Mouse (Mus musculus): Measurements from ENCODE around the gene Vav3.

The Vav3 gene

DNA sequence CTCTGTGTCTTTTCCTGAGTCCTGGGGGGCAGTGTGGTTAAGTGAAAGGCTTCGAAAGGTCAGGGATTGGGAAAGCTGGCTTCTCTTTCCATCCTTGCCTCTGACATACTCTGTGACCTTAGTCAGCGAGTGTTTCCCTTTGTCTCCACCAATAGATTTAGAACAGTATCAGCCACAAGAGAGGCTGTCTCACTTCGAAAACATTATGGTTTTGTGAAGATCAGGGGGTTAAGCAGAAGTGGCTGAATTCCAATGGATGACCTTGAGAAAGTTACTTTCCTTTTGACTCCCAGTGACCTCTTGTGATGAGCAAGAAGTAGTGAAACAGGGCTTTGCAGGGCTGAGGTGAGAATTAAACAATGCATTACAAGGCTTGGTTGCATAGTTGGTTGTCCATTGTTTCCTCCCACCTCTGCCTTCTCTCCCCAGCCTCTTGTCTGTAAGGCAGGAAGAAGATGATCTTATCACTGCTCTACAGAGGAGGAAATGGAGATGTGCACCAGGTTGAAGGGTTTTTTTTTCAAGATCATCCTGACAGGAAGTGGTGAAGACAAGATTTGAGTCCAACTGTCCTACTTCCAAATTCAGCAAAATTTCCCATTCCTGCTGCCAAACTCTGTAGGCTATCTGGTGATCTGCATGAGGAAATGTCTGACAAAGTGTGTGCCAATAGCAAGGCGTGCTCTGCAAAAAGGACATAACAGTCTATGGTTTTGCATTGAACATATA, 11.7 kb downstream of the Vav3 start:
- DNase-seq (ENCODE audit: inconsistent age in 2 of 2, low spot score in 1 of 2), result peak; percentile 10 to 51

DNA sequence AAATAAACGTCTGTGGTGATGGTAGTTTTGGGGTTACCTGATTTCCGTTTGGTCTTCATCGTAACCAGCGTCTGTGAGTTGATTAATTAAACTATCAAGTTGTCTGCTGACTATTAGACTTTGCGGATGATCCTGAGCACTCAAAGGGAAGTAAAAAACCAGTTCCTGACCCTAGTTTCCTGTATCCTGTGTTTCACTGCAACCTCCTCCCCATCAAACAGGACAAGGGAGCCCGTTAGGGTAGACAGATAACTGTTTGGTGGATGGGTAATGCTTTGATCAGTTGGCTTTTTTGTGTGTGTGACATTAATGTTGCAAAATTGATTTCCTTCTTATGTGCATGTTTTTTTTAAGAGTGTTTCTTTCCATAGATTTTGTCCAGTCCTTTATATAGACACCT, 12.2 kb downstream of the Vav3 start:
- peak in 1 of 2 experiments; percentile 34 for DNase-seq (ENCODE audit: inconsistent age in 2 of 2, low spot score in 1 of 2)

DNA sequence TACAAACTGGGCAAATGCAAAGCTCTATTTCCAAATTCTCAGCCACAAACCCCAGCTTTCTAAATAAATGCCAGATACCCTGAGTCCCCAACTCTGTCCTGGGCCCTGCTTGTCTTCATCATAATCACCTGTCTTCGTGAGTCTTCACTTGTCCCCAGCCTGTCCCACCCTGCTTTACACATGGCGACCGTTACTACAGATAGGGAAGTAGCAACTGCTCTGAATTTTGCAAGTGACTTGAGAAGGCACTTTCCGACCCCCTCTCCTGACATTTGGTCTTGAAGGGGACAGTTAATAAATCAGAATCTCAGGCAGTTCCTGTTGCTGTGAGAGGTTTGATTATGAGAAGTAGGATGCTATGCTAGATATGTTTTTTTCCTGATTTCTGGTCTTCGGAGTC, 13.4 kb downstream of the Vav3 start:
- no peak for DNase-seq (ENCODE audit: inconsistent age in 2 of 2, low spot score in 1 of 2)

DNA sequence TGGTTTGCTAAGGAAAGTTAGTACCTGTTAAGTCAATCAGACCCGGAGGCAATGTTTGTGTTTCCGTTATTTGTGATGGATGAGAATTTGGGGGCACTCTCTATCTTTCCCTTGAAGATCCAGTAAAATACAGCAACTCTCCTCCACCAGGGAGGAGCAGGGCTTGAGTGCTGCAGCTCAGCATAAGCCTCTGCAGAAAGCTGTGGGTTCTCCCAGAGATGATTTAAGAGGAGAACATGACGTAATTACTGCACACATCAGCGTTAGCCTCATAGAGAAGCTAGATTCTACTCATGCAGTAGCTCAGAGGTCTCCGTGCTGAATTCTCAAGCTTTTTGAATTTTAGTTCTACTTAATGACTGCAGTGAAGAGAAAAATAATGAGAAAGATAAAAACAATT, 14.7 kb downstream of the Vav3 start:
- no peak for DNase-seq (ENCODE audit: inconsistent age in 2 of 2, low spot score in 1 of 2)

DNA sequence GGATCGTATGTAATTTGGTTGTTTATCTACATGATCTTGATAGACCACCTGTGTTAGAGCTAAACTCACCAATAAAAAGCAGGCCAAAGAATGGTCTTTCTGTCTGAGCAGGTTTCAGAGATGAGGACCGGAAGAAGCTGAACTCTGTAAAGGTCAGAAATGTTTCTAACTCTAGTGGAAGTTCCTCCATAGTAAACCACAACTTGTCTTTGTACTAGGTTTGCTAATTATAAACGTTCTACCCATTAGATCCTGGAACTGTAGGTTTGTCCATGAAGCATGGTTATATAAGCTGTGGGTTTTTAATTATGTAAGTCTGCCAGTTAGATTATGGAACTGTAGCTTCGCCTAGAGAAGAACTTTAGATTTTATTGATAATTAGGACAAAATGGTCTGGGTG, 20.3 kb downstream of the Vav3 start:
- no peak for DNase-seq (ENCODE audit: inconsistent age in 2 of 2, low spot score in 1 of 2)

DNA sequence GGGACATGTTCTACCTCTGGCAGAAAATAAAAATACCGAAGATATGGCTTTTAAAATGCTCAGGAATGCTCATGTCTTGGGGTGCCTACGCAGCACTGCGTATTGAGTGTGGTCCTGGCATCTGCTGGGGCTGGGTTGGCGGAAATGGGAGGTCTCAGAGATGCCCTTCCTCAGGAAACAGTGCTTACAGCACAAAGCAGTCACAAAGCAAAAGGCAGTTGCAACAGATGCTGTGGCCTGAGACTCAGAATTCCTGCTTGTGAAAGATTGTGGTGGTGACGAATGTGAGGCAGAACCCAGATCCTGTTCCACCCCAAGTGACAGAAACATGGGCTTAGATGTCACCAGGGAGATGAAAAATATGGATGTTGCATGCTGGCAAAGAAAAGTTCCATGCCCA, 21.4 kb downstream of the Vav3 start:
- peak; percentile 15 to 38 for DNase-seq (ENCODE audit: inconsistent age in 2 of 2, low spot score in 1 of 2)

DNA sequence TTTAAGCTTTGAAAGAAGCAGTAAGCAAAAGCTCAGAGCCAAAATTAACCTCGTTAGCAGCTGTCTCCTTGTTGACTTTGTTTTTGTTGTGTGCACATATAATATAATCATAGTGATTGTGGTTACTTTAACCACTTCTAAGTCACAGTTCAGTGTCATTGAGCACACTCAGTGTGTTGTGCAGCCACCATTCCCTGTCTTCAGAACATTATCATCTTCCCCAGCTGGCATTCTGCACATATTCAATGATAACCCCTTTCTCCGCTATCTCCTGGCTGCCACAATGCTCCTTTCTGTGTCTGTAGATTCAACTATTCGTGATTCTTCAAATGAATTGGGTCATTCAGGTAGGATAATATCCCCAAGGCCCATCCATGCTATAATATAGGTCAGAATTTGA, 21.9 kb downstream of the Vav3 start:
- no peak for DNase-seq (ENCODE audit: inconsistent age in 2 of 2, low spot score in 1 of 2)

DNA sequence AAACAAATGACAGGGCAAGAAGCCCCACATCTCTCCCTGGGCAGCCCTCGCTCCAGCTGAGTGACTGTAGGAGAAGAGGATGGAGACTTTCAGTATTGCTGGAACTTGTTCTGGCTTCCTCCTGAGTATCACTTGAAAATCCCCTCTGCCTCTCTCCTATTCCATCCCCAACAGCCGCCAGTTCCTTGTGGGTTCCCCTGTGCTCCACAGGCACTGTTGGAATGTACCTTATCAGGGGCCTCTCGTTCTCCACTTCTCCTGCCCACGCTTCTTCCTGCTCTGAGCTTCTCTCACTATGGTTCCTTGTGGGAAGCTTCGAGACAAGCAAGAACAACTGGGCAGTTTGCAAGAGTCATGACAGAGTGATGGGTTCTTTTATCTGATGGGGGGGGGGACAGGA, 23.1 kb downstream of the Vav3 start:
- DNase-seq (ENCODE audit: inconsistent age in 2 of 2, low spot score in 1 of 2), result no peak

DNA sequence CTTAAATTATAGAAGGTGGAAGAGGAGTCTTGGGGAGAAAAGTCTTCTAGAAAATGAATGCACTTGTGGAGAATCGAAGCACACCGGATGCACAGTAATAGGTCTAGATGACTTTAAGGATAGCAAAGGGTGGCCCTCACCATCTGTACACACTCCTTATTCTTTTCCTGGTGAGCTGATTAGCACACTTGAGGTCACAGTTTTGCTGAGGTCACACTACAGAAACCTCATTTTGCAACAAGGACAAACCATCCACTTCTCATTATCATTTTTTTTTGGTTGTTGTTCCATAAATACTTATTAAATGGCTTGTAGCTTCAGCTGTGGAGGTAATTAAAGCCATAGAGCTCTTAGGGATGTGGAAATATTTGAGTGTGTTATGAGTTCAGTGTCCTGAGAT, 25.4 kb downstream of the Vav3 start:
- no peak for DNase-seq (ENCODE audit: inconsistent age in 2 of 2, low spot score in 1 of 2)

DNA sequence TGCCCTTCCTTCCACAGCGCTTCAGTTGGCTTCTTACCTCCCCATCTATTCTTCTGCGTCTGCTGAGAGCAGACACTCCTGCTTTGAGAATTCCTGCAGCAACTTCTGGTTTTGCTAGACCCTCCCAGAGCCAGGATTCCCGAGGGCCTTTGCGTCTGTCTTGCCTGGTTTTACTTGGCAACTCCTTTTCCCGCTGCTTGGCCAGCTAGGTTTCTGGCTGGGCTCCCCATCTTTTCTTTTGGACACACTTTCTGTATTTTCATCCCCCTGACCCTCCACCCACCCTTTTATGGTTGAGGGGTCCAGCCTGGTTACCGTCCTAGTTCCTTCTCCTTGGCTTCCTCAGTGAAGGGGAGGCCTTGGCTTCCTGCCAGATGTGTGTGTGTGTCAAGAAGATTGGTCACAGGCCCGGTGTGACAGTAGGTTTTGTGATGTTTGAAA, 26.0 kb downstream of the Vav3 start:
- peak in 1 of 2 experiments; percentile 30 for DNase-seq (ENCODE audit: inconsistent age in 2 of 2, low spot score in 1 of 2)

DNA sequence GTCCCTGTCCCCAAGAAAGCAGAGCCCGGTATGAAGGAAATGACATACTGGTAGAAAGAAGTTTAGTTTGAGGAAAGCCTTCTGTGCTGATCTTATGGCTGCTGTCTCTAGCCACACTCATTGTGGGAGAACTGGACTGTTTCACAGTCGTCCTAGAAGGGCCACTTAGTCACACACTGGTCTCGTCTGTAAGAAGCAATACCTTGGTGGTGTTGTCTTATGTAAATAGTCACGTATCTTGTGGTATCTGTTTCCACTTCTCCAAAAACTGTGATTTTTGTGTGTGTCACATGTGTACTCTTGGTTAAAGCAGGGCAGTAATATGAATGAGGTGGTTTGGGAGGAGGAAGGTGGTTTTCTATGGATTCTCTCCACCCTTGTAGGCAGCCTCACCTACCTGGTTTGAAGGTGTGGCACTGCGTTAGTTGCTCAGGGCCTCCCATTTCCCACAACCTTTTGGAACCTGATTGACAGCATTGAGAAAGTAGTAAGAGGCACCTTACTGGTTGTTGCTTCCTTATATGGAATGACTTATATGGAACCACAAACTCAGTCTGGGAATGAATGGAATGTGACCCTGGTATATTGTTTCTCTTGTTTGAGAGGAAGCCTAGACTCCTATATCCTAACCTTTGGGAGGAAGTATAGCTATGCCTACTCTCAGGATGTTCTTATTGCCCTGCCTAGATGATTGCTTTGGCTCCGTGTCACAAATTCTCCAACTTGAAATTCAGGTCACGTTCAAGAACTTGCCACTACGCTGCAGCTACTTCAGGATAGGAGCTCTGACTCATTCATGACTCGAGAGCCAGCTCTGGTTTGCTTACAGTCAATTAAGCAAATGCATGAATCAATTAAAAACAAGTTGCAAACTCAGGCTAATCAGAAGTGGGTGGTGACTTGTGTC, 28.2 kb downstream of the Vav3 start:
- DNase-seq (ENCODE audit: inconsistent age in 2 of 2, low spot score in 1 of 2), result no peak

DNA sequence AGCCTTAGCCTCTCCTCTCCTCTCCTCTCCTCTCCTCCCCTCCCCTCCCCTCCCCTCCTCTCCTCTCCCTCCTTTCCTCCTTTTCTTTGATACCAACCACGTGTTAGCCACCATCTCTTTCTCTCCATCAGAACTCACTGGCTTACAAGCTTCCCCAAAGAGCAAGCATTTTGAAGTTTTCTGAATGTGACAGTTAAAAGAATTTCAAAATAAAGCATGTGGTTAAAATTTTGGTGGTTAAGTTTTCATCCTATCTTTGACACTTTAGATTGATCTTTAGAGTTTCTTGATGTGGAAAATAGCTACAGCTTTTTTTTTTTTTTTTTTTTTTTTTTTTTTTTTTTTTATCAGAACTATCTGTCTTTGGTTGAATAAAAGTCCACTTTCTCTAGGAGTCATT, 31.1 kb downstream of the Vav3 start:
- no peak for DNase-seq (ENCODE audit: inconsistent age in 2 of 2, low spot score in 1 of 2)

DNA sequence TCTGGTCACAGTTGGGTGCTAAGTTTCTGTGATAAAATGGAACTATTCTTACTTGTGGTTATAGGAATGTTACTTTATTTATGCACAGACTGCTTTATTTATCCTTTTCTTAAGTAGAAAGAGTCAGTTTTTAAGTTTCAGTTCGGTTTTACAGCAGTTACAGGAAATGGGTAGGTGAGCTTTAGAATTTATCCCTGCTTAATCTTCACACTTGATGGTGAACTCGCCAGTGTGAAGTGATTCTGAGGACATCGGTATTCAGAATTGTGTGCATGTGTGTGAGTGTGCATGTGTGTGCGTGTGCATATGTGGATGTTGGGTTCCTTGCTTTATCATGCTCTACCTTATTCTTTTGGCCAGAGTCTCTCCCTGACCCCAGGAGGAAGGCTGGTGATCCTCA, 32.2 kb downstream of the Vav3 start:
- DNase-seq (ENCODE audit: inconsistent age in 2 of 2, low spot score in 1 of 2), result no peak

DNA sequence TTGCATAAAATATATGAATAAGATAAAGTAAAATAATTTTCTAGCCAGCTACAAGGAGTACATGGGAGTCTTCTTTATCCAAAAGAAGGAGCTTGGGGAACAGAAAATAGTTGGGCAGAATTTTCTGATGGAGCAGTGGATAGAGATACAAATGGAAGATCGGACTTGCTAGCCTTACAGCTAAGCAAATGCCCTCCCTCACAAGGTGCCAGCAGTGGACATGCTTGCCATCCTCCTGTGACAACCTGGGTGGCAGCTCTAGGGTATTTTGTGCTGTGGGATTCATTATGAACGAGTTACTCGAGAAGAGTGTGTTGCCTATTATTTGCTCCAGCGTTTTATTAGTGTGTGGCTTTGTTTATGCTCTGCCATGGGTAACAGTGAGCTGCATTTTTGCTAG, 37.8 kb downstream of the Vav3 start:
- DNase-seq (ENCODE audit: inconsistent age in 2 of 2, low spot score in 1 of 2), result no peak

DNA sequence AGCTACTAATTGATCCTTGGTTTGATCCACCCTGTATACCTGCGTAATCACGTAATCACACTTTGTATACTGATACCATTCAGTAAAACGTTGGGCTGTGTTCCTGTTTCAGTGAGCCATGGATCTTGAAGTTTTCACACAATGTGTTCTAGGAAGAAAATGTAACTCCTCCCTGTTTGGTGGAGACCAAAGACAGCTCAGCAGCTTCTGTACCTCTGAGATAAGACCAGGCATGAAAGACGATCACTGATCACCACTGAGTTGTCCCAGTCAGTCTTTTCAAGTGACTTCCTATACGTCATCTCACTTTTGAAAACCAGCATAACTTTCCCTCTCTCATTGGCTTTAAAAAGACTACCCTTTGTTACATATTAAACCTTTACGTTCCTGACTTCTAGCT, 38.2 kb downstream of the Vav3 start:
- no peak for DNase-seq (ENCODE audit: inconsistent age in 2 of 2, low spot score in 1 of 2)

DNA sequence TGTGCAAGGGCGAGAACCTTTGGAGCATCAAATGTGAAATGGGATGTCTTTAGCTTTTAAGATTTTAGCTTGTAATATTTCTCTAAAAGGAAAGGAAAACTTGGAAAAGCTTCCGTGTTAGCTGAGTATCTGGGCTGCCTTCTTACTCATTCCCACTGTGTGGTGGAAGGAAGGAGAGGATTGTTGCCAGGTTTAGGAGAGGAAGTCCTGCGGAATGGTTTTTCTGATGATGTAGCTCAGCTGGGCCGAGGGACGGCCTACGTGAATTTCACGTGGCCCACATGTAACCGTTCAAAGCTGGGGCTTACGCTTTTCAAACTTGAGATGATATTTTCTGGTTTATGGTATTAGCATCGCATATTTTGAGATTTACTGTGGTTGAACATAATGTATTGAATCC, 48.3 kb downstream of the Vav3 start:
- DNase-seq (ENCODE audit: inconsistent age in 2 of 2, low spot score in 1 of 2), result no peak

DNA sequence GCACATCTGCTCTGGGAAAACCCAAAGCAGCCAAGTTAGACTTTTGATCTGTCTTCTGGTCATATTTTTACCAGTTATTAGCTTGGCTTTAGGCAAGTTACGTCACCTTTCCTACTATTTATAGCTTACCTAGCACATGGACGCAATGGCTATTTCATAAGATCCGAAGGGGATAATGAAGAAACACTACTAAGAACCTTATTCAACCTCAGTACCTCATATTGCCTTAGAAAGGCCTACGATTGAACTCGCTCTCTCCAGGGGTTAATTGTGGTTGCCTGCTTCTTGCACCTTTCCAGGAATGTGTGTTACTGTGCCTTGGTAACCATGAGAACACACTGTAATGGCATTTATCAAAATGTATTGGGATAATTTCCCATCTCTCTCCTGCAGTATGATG, 61.1 kb downstream of the Vav3 start:
- DNase-seq (ENCODE audit: inconsistent age in 2 of 2, low spot score in 1 of 2), result no peak

DNA sequence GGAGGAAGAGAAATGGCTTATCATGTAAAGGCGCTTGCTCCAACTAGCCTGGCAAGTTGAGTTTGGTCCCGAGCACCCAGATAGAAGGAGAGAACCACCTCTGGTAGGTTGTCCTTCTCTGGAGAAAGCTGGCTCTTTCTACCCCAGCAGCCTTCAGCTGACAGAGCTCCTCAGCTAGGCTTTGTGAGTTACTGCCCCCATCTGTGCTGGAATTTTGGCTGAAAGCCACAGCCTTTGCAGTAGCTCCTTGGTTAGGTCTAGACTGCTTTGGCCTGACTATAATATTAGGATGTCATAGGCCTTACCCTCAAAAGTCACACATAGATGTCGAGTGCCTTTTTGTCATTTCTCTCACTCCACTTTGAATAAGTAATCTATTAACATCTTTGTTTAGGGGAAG, 70.8 kb downstream of the Vav3 start:
- peak; percentile 20 to 56 for DNase-seq (ENCODE audit: inconsistent age in 2 of 2, low spot score in 1 of 2)

DNA sequence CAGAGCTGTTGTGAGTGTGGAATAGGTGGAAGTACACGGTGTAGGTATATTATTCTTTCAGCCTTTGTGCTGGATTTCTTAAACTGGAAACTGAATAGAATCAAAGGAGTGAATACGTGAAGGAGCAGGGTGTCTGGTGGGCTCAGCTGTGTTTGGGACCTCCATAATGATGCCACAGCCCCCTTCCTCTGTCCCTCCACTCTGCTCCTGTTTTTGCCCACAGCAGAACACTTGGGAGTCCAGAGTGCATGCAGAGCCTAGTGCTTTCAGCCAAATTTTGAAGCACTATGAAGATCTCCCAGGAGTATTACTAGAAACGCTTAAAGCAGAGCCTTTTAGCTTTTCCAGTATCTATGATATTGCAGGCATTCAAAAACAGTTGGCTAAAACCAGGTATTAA, 80.0 kb downstream of the Vav3 start:
- DNase-seq (ENCODE audit: inconsistent age in 2 of 2, low spot score in 1 of 2), result no peak

DNA sequence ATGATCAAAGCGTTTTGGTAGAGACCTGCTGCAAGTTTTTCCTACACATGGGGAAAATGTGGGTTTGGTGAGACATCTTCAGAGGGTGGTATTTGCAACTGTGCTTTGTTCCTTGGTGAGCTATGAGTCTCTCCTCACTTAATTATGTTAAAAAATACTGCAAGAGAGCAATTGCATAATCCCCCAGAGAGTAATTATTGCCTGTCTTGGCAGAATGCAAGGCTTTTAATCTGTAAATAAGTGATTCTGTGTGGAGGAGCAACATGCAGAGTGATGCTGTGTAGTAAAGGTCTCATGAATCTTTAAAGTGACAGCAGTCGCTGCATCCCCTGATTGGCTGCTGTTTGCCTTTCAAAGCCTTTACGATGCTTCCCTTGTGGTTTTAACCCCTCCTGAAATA, 80.6 kb downstream of the Vav3 start:
- DNase-seq (ENCODE audit: inconsistent age in 2 of 2, low spot score in 1 of 2), result no peak

DNA sequence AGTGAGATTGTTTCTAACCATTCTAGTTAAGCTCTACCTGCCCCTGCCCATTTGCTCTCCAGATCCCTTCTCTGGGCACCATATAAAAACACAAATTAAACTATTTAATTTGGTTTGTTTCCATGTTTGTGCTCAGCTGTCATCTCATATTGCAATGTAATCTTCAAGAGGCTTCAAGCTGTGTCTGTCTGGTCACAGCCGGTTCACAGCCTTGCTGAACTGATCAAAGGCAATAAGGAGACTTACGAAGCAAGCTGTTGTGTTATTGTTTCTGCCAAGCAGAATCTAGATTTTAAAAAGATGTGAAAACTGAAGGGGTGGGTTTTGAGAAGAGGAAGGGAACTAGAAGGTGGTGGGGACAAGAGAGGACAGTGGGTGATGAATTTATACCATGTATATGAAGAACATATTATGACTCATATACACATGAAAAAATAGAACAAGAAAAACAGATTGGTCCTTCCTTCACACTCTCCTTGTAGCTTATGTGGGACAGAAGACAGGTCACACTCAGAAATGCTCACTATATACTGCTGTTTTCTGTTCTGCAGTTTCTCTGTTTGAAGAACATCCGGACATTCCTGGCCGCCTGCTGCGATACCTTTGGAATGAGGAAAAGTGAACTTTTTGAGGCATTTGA, 83.1 kb downstream of the Vav3 start:
- DNase-seq (ENCODE audit: inconsistent age in 2 of 2, low spot score in 1 of 2), result no peak

DNA sequence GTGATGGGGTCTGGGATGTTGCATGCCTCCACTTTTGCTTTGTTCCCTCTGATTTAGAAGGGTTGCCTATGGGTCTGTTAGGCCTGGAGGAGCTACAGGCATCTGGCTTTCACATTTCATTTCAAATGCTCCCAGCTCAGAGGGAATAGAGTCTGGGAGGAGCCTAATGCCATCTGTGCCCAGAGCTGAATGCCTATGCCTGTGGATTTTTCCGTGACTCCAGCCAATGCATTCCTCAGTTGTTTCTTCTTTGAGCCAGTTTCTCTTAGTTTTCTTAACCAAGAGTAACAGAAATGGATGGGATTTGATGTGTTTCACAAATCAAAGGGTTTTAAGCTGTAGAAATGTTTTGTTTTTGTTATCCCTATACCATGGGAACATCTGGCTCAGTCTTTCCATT, 90.8 kb downstream of the Vav3 start:
- DNase-seq (ENCODE audit: inconsistent age in 2 of 2, low spot score in 1 of 2), result no peak
